Mouse (Mus musculus): ENCODE measurements at regions not wholly inside any gene's neighbourhood (a gene's known extent, or its start where the extent isn't known, plus 50 kb on each side); places are given as distances from the start of the nearest gene placed in this dataset.

DNA sequence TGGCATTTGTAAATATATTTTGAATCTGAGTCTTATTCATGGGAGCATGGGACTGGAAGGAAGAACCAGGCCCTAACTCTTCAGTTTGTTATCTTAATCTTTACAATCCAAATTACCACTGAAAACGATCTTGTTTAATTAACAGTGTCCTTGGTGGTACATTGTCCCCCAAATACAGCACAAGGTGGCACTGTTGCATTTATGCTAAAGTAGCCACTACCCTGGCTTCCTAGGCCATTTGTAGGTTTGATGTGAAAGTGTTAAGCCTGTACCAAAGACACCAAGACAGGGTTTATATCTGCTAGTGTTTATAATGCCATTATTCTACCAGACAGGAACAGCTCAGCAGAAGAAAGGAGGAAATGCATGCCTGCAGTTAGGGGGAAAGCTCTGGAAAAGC is 66.9 kb upstream of the Rfc3 start:
- H3K4me2 ChIP-seq (ENCODE audit: insufficient read depth, low read depth, poor library complexity, severe bottlenecking), result no peak overlapping the region
- no peak overlapping the region for H3K4me3 ChIP-seq (replicated peaks in 1 of 3; ENCODE audit: low read depth in 2 of 3, low read length in 2 of 3, poor library complexity in 1 of 3)
- H3K79me2 ChIP-seq (replicated peaks; ENCODE audit: control insufficient read depth, extremely low read depth, insufficient read depth, poor library complexity, severe bottlenecking), result no peaks in the 10 kb centered on the region
- H3K4me1 ChIP-seq (ENCODE audit: control insufficient read depth in 1 of 2, insufficient read depth in 2 of 2), result no peaks in the 10 kb centered on the region
- peak; percentile 20 for DNase-seq (ENCODE audit: extremely low read depth)
- H3K36me3 ChIP-seq (replicated peaks in 1 of 2; ENCODE audit: control insufficient read depth in 1 of 2, insufficient read depth in 1 of 2, low read length in 1 of 2), result no peaks in the 10 kb centered on the region
- H3K27me3 ChIP-seq (replicated peaks), result no peaks in the 10 kb centered on the region
- no peaks in the 10 kb centered on the region for H3K9me3 ChIP-seq (replicated peaks; ENCODE audit: low read length)
- peak; percentile 82 for TF ChIP-seq SMC3 (IDR thresholded peaks at IDR 0.05; ENCODE audit: low read depth, low read length)
- no peak for TF ChIP-seq JUN (IDR thresholded peaks at IDR 0.05; ENCODE audit: insufficient read depth, low read depth, low read length)
- TF ChIP-seq ETS1 (conservative IDR thresholded peaks at IDR 0.05; ENCODE audit: low read depth, low read length), result no peak
- peak; percentile 15 to 68; a peak in 2 of 4 replicates for TF ChIP-seq CTCF (conservative IDR thresholded peaks at IDR 0.05 in 1 of 2, IDR thresholded peaks at IDR 0.05 in 1 of 2; ENCODE audit: low read depth in 2 of 2, low read length in 2 of 2)
- no peak for TF ChIP-seq NELFE (IDR thresholded peaks at IDR 0.05; ENCODE audit: low read depth, low read length)
- no peak for TF ChIP-seq IRF4 (IDR thresholded peaks at IDR 0.05; ENCODE audit: low read depth, low read length)
- TF ChIP-seq RAD21 (IDR thresholded peaks at IDR 0.05; ENCODE audit: low read depth, low read length), result peak; percentile 82
- dilution Hi-C loops (cut with MboI; ENCODE audit: extremely low pct_ligation_motif_present, extremely low pct_unique_long_range_greater_than_20kb, low sequenced_read_pairs) (no loop called here), in situ Hi-C loops (cut with MboI; ENCODE audit: low pct_ligation_motif_present, low pct_unique_long_range_greater_than_20kb, low sequenced_read_pairs) (no loop called here)
- H3K27ac ChIP-seq (ENCODE audit: insufficient read depth, low read depth), result no peak overlapping the region
- no peak overlapping the region for H3K9ac ChIP-seq (ENCODE audit: insufficient read depth, low read depth)

DNA sequence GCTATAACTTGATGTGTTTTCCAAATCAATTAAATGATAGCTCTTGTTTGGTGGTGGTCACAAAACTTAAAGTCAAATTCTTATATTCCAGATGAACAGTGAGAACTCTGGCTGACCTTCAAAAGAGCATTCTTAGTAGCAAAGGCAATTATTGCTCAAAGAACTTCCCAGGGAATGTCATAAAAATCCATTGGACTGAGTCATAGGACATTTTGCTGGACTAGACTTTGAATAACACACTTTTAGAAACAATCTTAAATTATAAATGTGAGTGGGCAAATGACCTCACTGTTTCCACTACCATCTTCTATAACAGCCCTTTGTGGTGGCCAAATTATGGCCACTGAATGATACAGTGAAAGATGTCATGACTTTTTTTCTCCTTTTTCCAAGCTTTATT is 54.2 kb upstream of the Rfc3 start:
- Histone ChIP-seq H3K27ac (ENCODE audit: insufficient read depth, low read depth) (no peak overlapping the region), H3K9me3 (replicated peaks; ENCODE audit: low read length) (no peaks in the 10 kb centered on the region), H3K4me1 (ENCODE audit: control insufficient read depth in 1 of 2, insufficient read depth in 2 of 2) (0 out of 4 replicates have a peak, but pooled peaks cover 0 to 3% of the 10 kb centered on the region in 2 experiments), H3K4me2 (ENCODE audit: insufficient read depth, low read depth, poor library complexity, severe bottlenecking) (no peak overlapping the region), H3K9ac (ENCODE audit: insufficient read depth, low read depth) (no peak overlapping the region), H3K79me2 (replicated peaks; ENCODE audit: control insufficient read depth, extremely low read depth, insufficient read depth, poor library complexity, severe bottlenecking) (no peaks in the 10 kb centered on the region), H3K27me3 (replicated peaks) (no peaks in the 10 kb centered on the region), H3K4me3 (replicated peaks in 1 of 3; ENCODE audit: low read depth in 2 of 3, low read length in 2 of 3, poor library complexity in 1 of 3) (no peak overlapping the region), H3K36me3 (replicated peaks in 1 of 2; ENCODE audit: control insufficient read depth in 1 of 2, insufficient read depth in 1 of 2, low read length in 1 of 2) (no peaks in the 10 kb centered on the region)
- no peak for DNase-seq (ENCODE audit: extremely low read depth)
- in situ Hi-C loops (cut with MboI; ENCODE audit: low pct_ligation_motif_present, low pct_unique_long_range_greater_than_20kb, low sequenced_read_pairs) (no loop called here), dilution Hi-C loops (cut with MboI; ENCODE audit: extremely low pct_ligation_motif_present, extremely low pct_unique_long_range_greater_than_20kb, low sequenced_read_pairs) (no loop called here)
- TF ChIP-seq TCF12 (IDR thresholded peaks at IDR 0.05; ENCODE audit: low read depth, low read length) (no peak), MXI1 (IDR thresholded peaks at IDR 0.05; ENCODE audit: low read depth, low read length) (no peak), CHD2 (IDR thresholded peaks at IDR 0.05; ENCODE audit: low read length) (no peak), USF2 (conservative IDR thresholded peaks at IDR 0.05; ENCODE audit: low read depth, low read length) (no peak), MAX (IDR thresholded peaks at IDR 0.05; ENCODE audit: low read length) (no peak), JUN (IDR thresholded peaks at IDR 0.05; ENCODE audit: insufficient read depth, low read depth, low read length) (no peak), ZMIZ1 (IDR thresholded peaks at IDR 0.05; ENCODE audit: low read depth, low read length) (no peak), MAFK (IDR thresholded peaks at IDR 0.05; ENCODE audit: insufficient replicate concordance, low read length) (no peak), POLR2AphosphoS2 (IDR thresholded peaks at IDR 0.05; ENCODE audit: low read depth, low read length) (no peak), MYC (IDR thresholded peaks at IDR 0.05; ENCODE audit: low read depth, low read length) (no peak), ZNF384 (IDR thresholded peaks at IDR 0.05; ENCODE audit: low read depth, low read length) (no peak), POLR2A (IDR thresholded peaks at IDR 0.05; ENCODE audit: low read depth, low read length) (no peak)

Measured in CH12.LX (cell line).